Mouse (Mus musculus): ENCODE data around the gene Nlrp4f. TPM values are rescaled to one million over a fixed set of nuclear protein-coding genes. Genes with fewer than 3 reads are reported as not detected.

The Nlrp4f gene
- not detected for polyA plus RNA-seq (2017; shearing (Covaris generic))

DNA sequence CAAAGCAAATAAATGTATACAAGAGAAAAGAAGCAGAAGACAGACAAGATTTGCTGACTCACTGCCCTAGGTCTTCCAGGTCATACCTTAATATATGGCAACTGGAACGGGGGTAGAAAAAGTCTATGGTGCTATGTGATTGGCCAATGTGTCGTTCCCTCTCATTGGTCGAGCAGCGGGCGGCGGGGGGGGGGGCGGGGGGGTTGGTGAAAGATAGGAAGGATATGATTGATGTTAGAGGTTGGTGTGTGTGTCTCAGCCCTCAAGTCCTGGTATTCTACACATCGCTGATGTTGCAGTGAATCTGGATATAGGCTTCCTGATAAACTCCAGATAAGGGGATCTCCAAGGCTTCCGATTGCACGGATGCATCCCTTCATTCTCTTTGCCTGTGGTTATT is at the start of gene Nlrp4f:
Gene Nlrp4f (minus strand): TSS at position 101 of the 400 bp plus-strand sequence.
- no peak for ATAC-seq

DNA sequence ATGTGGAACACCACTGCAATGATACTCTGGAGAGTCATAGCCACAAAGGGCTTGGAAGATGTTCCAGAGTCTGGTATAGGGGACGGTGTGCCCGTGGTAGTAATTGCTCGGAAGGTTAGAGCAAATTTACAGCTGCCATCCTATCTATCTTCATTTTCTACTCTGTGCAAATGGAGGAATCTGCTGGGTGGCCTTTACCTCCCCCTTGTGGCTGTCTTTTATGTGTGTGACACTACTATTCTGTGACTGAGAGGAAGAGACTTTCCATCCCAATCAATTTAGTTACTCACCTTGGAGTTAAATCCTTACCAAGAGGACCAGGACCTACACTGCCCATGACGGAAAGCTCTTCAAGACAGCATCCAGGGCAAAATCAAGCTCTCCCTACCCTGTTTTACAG is 37.5 kb upstream of the Nlrp4f start:
- no peak for ATAC-seq

DNA sequence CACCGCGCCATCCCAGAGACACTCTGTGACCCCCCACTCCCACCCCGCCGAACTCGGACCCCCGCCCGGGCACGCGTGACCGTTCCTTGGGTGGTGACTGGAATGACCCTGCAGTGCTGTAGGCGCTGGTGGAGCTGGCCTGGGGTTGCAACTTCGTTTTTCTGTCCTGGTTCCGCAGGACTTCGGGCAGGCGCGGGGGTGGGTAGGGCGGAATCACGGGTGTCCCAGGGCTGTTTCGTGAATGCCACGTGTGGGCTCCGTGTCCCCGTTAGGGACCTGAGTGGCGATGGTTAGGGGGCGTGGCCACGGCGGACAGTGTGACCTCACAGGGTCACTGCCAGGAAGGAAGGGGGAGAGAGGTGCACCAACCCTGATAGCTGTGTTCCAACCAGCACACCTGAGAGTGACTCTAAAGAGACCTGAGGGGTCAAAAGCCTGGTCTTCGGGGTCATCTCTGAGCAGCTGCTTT is 36.6 kb upstream of the Nlrp4f start:
- no peak for ATAC-seq

DNA sequence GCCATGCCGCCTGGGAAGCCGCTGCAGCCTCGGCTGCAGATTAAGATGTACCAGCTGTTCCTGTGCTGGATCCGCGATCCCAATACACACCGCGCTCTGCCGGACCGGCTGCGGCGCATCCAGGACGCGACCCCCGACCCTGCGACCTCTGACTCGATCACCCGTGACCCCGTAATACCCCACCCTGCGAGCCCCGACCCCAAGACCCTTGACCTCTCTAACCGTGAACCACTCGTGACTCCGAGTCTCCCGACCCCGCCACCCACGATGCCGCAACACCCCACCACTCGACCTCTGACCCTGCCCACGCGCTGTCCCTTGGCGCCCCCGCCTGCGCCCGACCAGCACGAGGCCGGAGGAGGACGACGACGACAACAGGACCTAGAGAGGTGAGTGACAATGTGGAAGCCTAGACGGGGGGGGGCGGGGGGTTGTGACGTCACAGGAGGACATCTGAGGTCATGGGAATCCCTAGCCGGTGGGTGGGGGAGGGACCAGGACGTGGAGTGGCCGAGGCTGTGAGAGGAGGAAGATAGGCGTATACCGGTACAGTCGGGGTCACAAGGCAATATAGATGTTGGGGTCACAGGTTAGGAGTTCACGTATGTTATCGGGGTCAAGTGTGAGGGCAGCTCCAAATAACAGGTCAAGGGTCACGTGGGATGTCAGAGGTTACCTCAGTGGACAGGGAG is 36.0 kb upstream of the Nlrp4f start:
- ATAC-seq = peak; percentile 2

DNA sequence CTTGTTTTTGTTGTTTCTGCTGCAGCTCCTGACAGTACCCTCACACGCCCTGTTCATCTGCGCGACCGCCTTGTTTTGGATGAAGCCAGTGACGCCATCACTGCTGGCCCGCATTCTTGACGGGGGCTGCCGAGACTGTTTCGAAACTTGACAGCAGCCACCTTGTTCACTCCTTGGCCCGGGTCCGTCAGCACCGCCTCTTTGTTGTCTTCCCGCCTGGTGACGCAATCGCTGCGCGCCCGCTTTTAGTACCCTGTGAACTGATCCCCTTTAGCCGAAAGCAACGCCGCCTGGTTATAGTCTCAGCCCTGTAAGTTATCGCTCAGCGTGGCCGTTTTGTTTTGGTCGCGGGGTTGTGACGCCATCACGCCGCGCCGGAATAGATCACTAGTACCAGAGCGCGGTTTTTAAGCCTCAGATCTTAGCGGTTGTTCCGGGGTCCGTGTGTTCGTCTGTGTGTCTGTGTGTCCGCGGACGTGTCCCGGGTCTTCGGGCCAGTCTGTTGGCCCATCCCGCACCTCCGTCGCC is 35.4 kb upstream of the Nlrp4f start:
- ATAC-seq = peak; percentile 47

DNA sequence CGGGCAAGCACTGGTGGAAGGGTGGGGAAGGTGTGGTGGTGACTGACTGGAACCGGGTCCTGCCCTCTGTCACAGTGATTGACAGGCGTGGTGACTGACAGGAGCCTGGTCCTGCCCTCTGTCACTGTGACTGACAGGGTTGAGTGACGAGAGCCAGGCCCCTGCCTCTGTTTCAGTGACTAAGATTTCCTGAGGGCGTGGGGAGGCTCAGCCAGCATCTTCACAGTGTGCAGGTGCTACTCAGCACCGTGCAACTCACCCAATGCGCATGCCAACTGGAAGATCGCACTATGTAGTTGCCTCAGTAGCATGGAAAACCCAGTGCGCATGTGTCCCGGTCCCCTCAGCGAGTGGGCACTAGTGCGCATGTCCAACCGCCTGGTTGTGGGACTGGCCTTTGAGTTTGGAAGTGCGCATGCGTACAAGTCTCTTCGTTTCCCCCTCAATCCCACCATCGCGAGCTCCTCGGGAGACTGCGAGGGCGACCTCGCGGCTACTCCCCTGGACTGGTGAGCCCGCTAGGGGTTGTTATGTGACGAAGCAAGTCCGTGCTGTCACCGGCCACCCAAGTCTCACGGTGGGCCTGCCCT is 34.8 kb upstream of the Nlrp4f start:
- ATAC-seq = peak; percentile 83

DNA sequence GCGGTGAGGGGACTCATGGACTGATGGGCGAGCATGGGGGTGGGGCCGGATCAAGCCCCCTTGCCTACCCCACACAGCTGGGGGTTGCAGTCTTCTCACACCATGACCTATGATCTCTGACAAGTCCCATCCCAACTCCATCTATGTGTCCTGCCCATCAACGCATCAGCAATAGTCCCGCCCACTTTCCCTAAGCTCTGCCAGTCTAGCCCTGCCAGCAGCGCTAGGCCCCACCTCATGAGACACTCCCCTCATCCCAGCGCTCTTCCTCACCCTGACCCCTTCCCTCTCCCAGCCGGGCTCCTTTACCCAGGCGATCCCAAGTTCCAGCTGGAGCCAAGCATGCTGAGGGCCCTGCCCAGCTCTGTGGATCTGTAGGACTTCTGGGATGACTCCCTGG is 31.4 kb upstream of the Nlrp4f start:
- no peak for ATAC-seq

DNA sequence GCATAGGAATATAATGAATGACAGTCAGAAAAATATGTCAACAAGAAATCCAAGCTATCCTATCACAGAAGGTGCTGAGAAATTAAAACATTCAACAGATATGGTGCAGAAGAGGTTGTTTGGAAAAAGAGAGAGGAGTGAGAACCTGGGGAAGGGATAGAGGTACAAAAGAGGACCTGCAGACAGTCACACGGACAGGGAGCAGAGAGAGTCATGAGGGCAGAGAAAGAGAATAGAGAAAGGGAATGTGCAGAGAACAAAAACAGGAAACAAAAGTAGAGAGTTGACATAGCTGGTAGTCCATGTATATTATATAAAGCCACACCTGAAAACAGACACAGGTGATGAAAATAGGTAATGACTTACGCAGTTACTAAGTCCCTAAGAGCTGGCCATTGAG is 20.9 kb upstream of the Nlrp4f start:
- ATAC-seq = no peak

DNA sequence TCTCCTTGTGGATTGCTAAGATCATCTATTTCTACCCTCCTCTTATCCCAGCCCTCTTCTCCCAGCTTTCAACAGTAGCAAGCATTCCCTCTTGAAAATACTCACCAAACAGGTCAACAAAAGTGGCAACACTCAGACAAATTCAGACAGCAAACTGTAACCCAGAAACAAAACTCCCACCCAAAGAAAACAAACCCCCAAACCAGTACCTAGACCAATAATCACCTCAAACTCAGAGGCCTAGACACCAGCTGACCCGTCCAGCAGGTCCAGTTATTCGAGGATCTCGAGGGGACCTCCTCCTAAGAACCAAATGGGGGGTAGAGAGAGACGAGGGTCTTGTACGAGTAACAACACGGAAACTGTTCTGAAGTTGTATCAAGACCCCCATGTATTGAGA is 20.2 kb upstream of the Nlrp4f start:
- no peak for ATAC-seq

DNA sequence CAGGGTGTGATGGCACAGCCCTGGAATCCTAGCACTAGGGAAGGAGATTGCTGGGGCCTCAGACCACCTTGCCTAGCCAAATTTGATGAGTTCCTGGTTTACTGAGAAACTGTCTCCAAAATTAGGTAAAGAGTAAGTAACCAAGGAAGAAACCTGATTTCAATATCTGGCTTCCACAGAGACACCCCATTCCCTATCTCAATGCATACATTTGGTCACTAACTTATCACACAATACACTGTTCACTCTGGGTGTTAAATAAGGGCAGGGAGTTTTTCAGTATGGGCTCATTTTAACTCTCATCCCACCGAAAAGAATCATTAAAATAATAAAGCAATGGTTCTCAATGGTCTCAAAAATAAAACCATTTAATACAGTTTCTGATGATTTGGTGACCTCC is 5.1 kb downstream of the Nlrp4f start:
- no peak for ATAC-seq

DNA sequence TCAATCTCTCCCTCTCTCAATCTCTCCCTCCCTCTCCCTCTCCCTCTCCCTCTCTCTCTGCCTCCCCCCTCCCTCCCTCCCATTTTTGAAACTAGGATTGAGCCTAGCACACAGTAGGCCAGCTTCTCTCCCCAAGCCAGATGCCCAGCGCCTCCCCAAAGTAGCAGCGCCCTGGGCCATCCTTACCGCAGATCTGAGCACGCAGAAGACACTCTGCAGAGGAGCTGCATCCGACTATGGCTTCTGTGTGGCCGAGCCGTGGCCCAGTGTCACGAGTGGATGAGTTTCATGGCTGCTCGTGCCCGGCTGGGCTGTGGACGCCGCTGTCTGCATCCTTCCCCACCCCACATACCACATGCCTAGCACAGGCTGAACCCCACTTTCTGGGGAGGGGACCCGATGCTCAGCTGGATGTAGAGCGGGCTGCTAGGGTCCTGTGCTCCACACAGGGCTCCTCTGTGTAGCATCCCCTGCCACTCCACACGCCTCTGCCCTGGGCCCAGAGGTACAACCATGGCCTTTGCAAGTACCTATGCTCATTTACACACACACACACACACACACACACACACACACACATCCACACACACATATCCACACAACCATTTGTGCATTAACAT is 29.2 kb downstream of the Nlrp4f start:
- ATAC-seq = no peak

DNA sequence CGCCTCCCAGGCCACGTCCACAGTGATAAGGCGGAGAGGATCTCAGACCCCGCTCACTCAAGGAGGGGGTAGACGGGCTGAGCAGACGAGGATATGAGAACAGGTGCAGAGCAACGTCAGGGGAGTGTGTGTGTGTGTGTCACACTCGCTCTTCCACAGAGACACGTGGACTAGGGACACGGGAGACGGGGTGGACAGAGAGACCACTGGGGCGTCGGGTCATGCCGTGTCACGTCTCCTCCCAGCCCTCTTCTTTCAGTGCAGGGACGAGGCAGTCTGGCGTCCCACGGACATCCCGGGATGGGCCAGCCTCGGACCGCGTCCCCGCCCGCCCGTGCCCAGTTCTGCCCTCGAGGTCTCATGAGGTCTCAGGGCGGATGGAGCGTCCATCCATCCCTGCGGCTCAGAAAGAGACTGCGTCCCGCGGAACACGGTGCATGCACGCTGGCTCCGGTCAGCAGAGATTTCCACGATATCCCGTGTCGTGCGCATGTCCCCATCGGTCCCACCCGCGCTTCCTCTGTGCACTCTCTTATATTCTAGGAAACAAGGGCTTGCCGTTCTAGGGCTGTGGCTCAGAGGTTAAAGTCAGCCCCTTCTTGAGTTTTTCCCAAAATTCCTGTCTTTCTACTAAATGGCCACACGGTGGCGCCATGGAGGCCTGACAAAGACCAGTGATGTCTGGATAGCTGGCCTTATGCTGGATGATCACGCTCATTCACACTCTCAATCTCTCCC is 29.9 kb downstream of the Nlrp4f start:
- peak; percentile 74 for ATAC-seq

DNA sequence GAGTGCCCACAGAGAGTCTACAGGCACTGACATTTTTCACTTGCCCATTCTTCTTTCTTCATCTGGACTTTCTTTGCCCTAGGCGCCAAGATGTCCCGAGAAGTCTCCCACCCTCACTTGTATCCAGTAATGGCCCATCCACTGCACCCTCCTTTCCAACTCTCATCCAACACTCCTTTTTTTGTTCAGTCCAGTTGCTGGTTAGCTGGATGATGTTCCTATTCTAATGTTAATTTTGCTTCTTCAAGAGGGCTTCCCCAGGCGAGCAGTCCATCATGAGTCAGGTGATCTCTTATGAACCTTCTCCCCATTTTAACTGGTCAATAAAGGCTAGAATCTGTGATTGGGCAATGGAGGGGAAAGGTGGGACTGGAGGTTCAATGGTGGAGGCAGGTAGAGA is 31.7 kb downstream of the Nlrp4f start:
- no peak for ATAC-seq

DNA sequence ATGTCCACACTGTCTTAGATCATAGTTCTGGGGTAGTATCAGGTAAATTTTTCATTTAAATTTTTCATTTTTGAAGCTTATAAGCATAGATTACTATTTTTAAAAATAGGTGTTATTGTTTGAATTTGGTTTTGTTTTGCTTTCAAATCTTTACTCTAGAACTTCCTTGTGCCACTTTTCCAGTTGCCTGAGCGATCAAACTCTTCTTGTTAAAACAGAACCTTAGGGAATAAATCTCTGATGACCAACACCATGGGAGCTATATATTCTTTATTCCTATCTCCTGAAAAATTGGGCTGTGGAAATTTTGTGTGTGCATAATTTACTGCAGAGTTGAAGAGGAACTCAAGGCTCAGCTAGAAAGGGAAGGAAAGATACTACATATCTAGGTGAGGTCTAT is 55.8 kb downstream of the Nlrp4f start, which contains the start of gene Olfr466:
Gene Olfr466 (plus strand): TSS at position 301 of the 400 bp plus-strand sequence.
- no peak for ATAC-seq

DNA sequence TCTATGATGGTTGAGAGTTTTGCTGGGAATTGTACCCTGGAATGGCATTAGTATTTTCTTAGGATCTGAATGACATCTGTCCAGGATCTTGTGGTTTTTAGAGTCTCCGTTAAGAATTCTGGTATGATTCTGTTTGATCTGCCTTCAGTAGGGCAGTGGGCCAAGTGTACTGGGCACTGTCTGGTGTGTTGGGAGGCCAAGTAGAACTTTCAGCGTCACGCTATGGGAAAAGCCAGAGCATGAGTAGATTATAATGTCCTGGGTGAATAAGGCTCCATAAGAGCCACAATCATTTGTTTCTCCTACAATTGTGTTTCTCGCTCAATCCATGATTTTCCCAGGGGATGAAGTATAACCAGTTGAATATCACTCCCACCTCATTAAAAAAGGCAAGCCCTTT is 68.0 kb downstream of the Nlrp4f start, which contains the start of gene Olfr465-ps1:
Gene Olfr465-ps1 (plus strand): TSS at position 301 of the 400 bp plus-strand sequence.
- ATAC-seq = no peak

Other genes with a start within 250 kb of the Nlrp4f start
- not detected for gene Spata31d1c, start 172.9 kb downstream of the Nlrp4f start, polyA plus RNA-seq (2017; shearing (Covaris generic))
- not detected for gene Prss47, start 153.2 kb downstream of the Nlrp4f start, polyA plus RNA-seq (2017; shearing (Covaris generic))
- 10 to 100 TPM; 10.1 to 16.5 TPM for gene Mfsd14b, start 93.0 kb downstream of the Nlrp4f start, polyA plus RNA-seq (2017; shearing (Covaris generic))
- not detected for gene Olfr465-ps1, start 67.9 kb downstream of the Nlrp4f start, polyA plus RNA-seq (2017; shearing (Covaris generic))
- under 1 TPM in 1 of 2 experiments, not detected in 1; 0.08 TPM for gene Olfr466, start 55.7 kb downstream of the Nlrp4f start, polyA plus RNA-seq (2017; shearing (Covaris generic))
- not detected for gene Gm10775, start 53.6 kb upstream of the Nlrp4f start, polyA plus RNA-seq (2017; shearing (Covaris generic))
- 10 to 100 TPM; 14.5 to 16.7 TPM for gene Zfp369, start 72.8 kb upstream of the Nlrp4f start, polyA plus RNA-seq (2017; shearing (Covaris generic))

All from CD4-positive, CD25-positive, alpha-beta regulatory T cell, adult 4 months (primary cell).